Mouse (Mus musculus): ENCODE results near the gene Cbx5.

GRCm38 (mm10) chr15:103214971-103215907 lies 24.4 kb downstream of the Cbx5 start:
- TF ChIP-seq POLR2A (IDR thresholded peaks at IDR 0.05; ENCODE audit: low read depth, low read length) (peak; percentile 81), CTCF (IDR thresholded peaks at IDR 0.05; ENCODE audit: borderline replicate concordance, insufficient read depth, low read length) (no peak)
